In genomic region chr7:142542771-142543303, GRCm38 (mm10) we compare ENCODE assay signal across 12 mouse cellular contexts. TPM values are rescaled to one million over a fixed set of nuclear protein-coding genes. Genes with fewer than 3 reads are reported as not detected.
A peak's percentile ranks its signal among the peaks of the same experiment; 100 is the strongest.
DNase-seq lines count a peak whose midpoint lies in the region; ATAC-seq and TF ChIP-seq lines count a peak whose summit lies in the region.
"Had no signal": no experiment of that assay in that cellular context is flagged by ENCODE, and none has a peak within 500 bp of the region (broad histone marks: within the 10 kb centered on the region; RNA-seq: fewer than 3 reads in every experiment).

No protein-coding gene starts in this region.

- peak overlapping the region; percentile 29 for H3K4me2 ChIP-seq in kidney, embryonic 15.5 days
- H3K4me2 ChIP-seq in intestine, embryonic 15.5 days (replicated peaks) = no peak overlapping the region
- peak overlapping the region; percentile 20; the same call in 1 of the 2 replicates for H3K4me2 ChIP-seq in neural tube, embryonic 11.5 days (ENCODE audit: low read depth)

- no peak overlapping the region for H3K4me3 ChIP-seq in kidney, embryonic 15.5 days (replicated peaks)
- no peak overlapping the region for H3K4me3 ChIP-seq in kidney, adult 2 months (ENCODE audit: insufficient read depth, low read depth, low read length)
- no peak overlapping the region for H3K4me3 ChIP-seq in intestine, embryonic 15.5 days (replicated peaks)
- H3K4me3 ChIP-seq in neural tube, embryonic 11.5 days (ENCODE audit: low read depth, low read length) = no peak overlapping the region

- peak overlapping the region; percentile 93 for H3K27ac ChIP-seq in kidney, embryonic 15.5 days
- H3K27ac ChIP-seq in kidney, adult 2 months (ENCODE audit: insufficient read depth, low read depth, low read length) = no peak overlapping the region
- H3K27ac ChIP-seq in intestine, embryonic 15.5 days = peak overlapping the region; percentile 64
- peak overlapping the region; percentile 69 for H3K27ac ChIP-seq in neural tube, embryonic 11.5 days (ENCODE audit: low read depth, low read length)
- H3K27ac ChIP-seq: macrophage had no signal

- WGBS in kidney, embryonic 15.5 days = 6% methylated on average over 11 of the region's 11 CpGs
- 59% methylated on average over 11 of the region's 11 CpGs for whole genome bisulfite sequencing in kidney, adult 2 months
- WGBS in intestine, embryonic 15.5 days = 21% methylated on average over 11 of the region's 11 CpGs
- 3% methylated on average over 11 of the region's 11 CpGs for WGBS in neural tube, embryonic 11.5 days

- H3K4me1 ChIP-seq in kidney, embryonic 15.5 days = peaks cover 84% of the 10 kb centered on the region
- H3K4me1 ChIP-seq in kidney, adult 2 months (ENCODE audit: control insufficient read depth, insufficient read depth, low read length) = no peaks in the 10 kb centered on the region
- peaks cover 41% of the 10 kb centered on the region for H3K4me1 ChIP-seq in intestine, embryonic 15.5 days (replicated peaks)
- H3K4me1 ChIP-seq in neural tube, embryonic 11.5 days (ENCODE audit: control insufficient read depth, insufficient read depth, low read length) = peaks cover 44% of the 10 kb centered on the region

- peak; percentile 26 for DNase-seq in adrenal gland, adult 2 months
- DNase-seq in adrenal gland, postnatal 25 days = no peak
- DNase-seq in kidney, adult 2 months = no peak
- DNase-seq in neural tube, embryonic 11.5 days (ENCODE audit: low spot score) = peak; percentile 71
- no peak for DNase-seq in cerebellum, postnatal 14 days
- DNase-seq: right cerebral cortex, postnatal 25 days had no signal

- TF ChIP-seq POLR2A in kidney, adult 2 months (IDR thresholded peaks at IDR 0.05; ENCODE audit: low read depth, low read length) = no peak

- peak overlapping the region; percentile 18; the same call in 1 of the 2 replicates for H3K9ac ChIP-seq in kidney, embryonic 15.5 days
- 0 out of 2 replicates have a peak overlapping the region, but pooled peaks have one; percentile 12 for H3K9ac ChIP-seq in intestine, embryonic 15.5 days
- peak overlapping the region; percentile 7 for H3K9ac ChIP-seq in neural tube, embryonic 11.5 days (ENCODE audit: low read length)

- no peaks in the 10 kb centered on the region for H3K9me3 ChIP-seq in kidney, embryonic 15.5 days (replicated peaks)
- H3K9me3 ChIP-seq in intestine, embryonic 15.5 days = no peaks in the 10 kb centered on the region
- H3K9me3 ChIP-seq in neural tube, embryonic 11.5 days (ENCODE audit: control insufficient read depth, low read length) = no peaks in the 10 kb centered on the region

- ATAC-seq in kidney, embryonic 15.5 days (replicated peaks; ENCODE audit: low FRiP score) = peak; percentile 83
- peak; percentile 62 for ATAC-seq in intestine, embryonic 15.5 days
- peak; percentile 78 for ATAC-seq in neural tube, embryonic 11.5 days (ENCODE audit: insufficient read depth, low FRiP score, low TSS enrichment)
- no peak for ATAC-seq in megakaryocyte progenitor cell, adult 5-6 weeks (replicated peaks; ENCODE audit: poor library complexity)
- ATAC-seq: forebrain, embryonic 16.5 days; Patski had no signal

- H3K27me3 ChIP-seq in kidney, embryonic 15.5 days = no peaks in the 10 kb centered on the region
- H3K27me3 ChIP-seq in kidney, adult 2 months (replicated peaks; ENCODE audit: control insufficient read depth, insufficient read depth, low read length) = no peaks in the 10 kb centered on the region
- H3K27me3 ChIP-seq in intestine, embryonic 15.5 days (replicated peaks) = no peaks in the 10 kb centered on the region
- no peaks in the 10 kb centered on the region for H3K27me3 ChIP-seq in neural tube, embryonic 11.5 days (ENCODE audit: control insufficient read depth, insufficient read depth, low read length)
- H3K27me3 ChIP-seq: Patski had no signal

- TF ChIP-seq CTCF in kidney, adult 2 months (conservative IDR thresholded peaks at IDR 0.05; ENCODE audit: insufficient read depth, insufficient read length, low read depth, low read length) = no peak

- H3K36me3 ChIP-seq in kidney, embryonic 15.5 days = peaks cover 6% of the 10 kb centered on the region; the same call in 1 of the 2 replicates
- no peaks in the 10 kb centered on the region for H3K36me3 ChIP-seq in kidney, adult 2 months (ENCODE audit: control insufficient read depth, insufficient read depth, low read length)
- no peaks in the 10 kb centered on the region for H3K36me3 ChIP-seq in intestine, embryonic 15.5 days
- H3K36me3 ChIP-seq in neural tube, embryonic 11.5 days (ENCODE audit: control insufficient read depth, insufficient read depth, low read length) = no peaks in the 10 kb centered on the region; the same call in 1 of the 2 replicates

RNA-seq across cellular contexts. Expression of gene Mrpl23, which starts 10.4 kb away (rescaled TPM):
- total RNA-seq in adrenal gland, adult 2 months (2021) = 1 to 10 TPM; 2.2 to 8.0 TPM
- 6.9 and 7.6 TPM in 2 replicates for polyA plus RNA-seq in adrenal gland, adult 2 months (2012; rRNA removed)
- 4.5 and 13.8 TPM in 2 replicates for total RNA-seq in adrenal gland, postnatal 25 days (2021)
- 25.8 and 26.8 TPM in 2 replicates for polyA plus RNA-seq in kidney, embryonic 15.5 days (2015; fragmentation: Nextera tagmentation; extraction: Ambion mirVana)
- polyA plus RNA-seq in kidney, adult 2 months (2012; rRNA removed) = 10.3 and 11.0 TPM in 2 replicates
- 44.9 and 57.4 TPM in 2 replicates for polyA plus RNA-seq in intestine, embryonic 15.5 days (2015; fragmentation: Nextera tagmentation; extraction: Ambion mirVana)
- polyA plus RNA-seq in neural tube, embryonic 11.5 days (2014; fragmentation: Nextera tagmentation; extraction: Ambion mirVana) = 10.6 and 20.0 TPM in 2 replicates
- total RNA-seq in megakaryocyte progenitor cell, adult 5-6 weeks (2015) = 10.4 and 11.8 TPM in 2 replicates
- 45.9 and 63.4 TPM in 2 replicates for total RNA-seq in megakaryocyte progenitor cell, adult 5-6 weeks (2017)

RNA-seq across cellular contexts. Expression of gene Tnnt3, which starts 44.2 kb away (rescaled TPM):
- not detected for total RNA-seq in adrenal gland, adult 2 months (2021)
- polyA plus RNA-seq in adrenal gland, adult 2 months (2012; rRNA removed) = 0.52 TPM in 1 of 2 replicates, not detected in the other
- not detected in 2 replicates for total RNA-seq in adrenal gland, postnatal 25 days (2021)
- polyA plus RNA-seq in kidney, embryonic 15.5 days (2015; fragmentation: Nextera tagmentation; extraction: Ambion mirVana) = 23.5 and 46.2 TPM in 2 replicates
- polyA plus RNA-seq in kidney, adult 2 months (2012; rRNA removed) = 48.3 TPM in 1 of 2 replicates, not detected in the other
- polyA plus RNA-seq in intestine, embryonic 15.5 days (2015; fragmentation: Nextera tagmentation; extraction: Ambion mirVana) = 1.4 and 4.3 TPM in 2 replicates
- 6.5 and 9.2 TPM in 2 replicates for polyA plus RNA-seq in neural tube, embryonic 11.5 days (2014; fragmentation: Nextera tagmentation; extraction: Ambion mirVana)
- total RNA-seq in megakaryocyte progenitor cell, adult 5-6 weeks (2015) = 0.20 TPM in 1 of 2 replicates, not detected in the other
- total RNA-seq in megakaryocyte progenitor cell, adult 5-6 weeks (2017) = not detected in 2 replicates
- polyA plus RNA-seq: macrophage had no signal

Comparison
In these comparisons a context has a peak if more than half of its experiments do, and no peak if none do; other contexts are left out.
1. DNase-seq: peak in adrenal gland, adult 2 months (single experiment) and neural tube, embryonic 11.5 days (single experiment); none in adrenal gland, postnatal 25 days (single experiment), kidney, adult 2 months (single experiment) and cerebellum, postnatal 14 days (0 of 2).
2. Peak in every context shown above with its lines, with median percentiles within 50 percentile points of each other: H3K9ac ChIP-seq.